Mouse (Mus musculus) G1E (cell line): ENCODE data around the gene Adam15.

ENCODE experiments used
- CTCF ChIP-seq: IDR thresholded peaks from 2 replicates; pipeline ENCODE4 v1.5.1; 2012; ENCODE audit warnings: low read depth, low read length, inconsistent platforms, mixed read lengths
- GATA1 ChIP-seq: IDR thresholded peaks from 2 replicates; pipeline ENCODE4 v1.6.1; 2012; ENCODE audit warnings: borderline replicate concordance, low read length, inconsistent platforms, mixed read lengths
- GATA2 ChIP-seq: IDR thresholded peaks from 2 replicates; pipeline ENCODE4 v1.6.1; 2012; ENCODE audit warnings: low read depth, low read length, inconsistent platforms, borderline replicate concordance
- POLR2AphosphoS5 ChIP-seq: IDR thresholded peaks from 2 replicates; pipeline ENCODE4 v1.6.1; 2012; ENCODE audit warnings: low read depth, low read length, inconsistent platforms; ENCODE audit not compliant: insufficient replicate concordance
- TAL1 ChIP-seq: conservative IDR thresholded peaks from 2 replicates; pipeline ENCODE4 v1.6.1; 2012; ENCODE audit warnings: low read depth, low read length, inconsistent platforms, mixed read lengths

DNA sequence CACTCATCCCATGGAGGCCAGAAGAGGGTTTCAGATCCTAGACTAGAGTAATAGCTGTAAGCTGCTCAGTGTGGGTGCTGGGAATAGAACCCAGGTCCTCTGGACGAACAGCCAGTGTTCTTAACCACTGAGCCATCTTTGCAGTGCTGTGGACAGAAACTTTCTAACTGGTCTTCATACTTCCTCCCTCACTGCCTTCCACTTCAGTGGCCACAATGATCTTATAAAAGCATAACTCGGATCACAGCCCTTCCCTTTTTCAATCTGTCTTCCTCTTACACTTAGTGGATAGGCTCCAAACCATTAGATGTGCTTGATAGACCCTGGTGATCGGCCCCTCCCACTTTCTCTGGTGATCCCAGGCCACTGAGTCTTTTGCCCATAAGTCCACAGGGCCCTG, 10.4 kb upstream of the Adam15 start:
- TF ChIP-seq CTCF (no peak), GATA1 (no peak), GATA2 (no peak), TAL1 (no peak), POLR2AphosphoS5 (no peak)
